Mouse (Mus musculus) kidney, postnatal 14 days (tissue): Measurements from ENCODE around the gene Tmppe.

ENCODE experiments used
- DNase-seq: peaks from one replicate; pipeline ENCODE4 v3.0.0; 2022; ENCODE audit warnings: mixed read lengths

The Tmppe gene

GRCm38 (mm10) chr9:114395258-114395657, 5.6 kb upstream of the Tmppe start:
- DNase-seq: no peak

GRCm38 (mm10) chr9:114399680-114400079, 1.2 kb upstream of the Tmppe start:
- no peak for DNase-seq

- DNase-seq: no peak
These were observed 337 bp upstream of the Tmppe start for GRCm38 (mm10) chr9:114400588-114400948.

GRCm38 (mm10) chr9:114401685-114402080, 778 bp downstream of the Tmppe start:
- DNase-seq: peak; percentile 55

- DNase-seq: peak; percentile 77
These were observed 6.8 kb downstream of the Tmppe start for GRCm38 (mm10) chr9:114407676-114408075.

GRCm38 (mm10) chr9:114410313-114410862, 9.5 kb downstream of the Tmppe start:
- peak; percentile 31 for DNase-seq

GRCm38 (mm10) chr9:114411295-114411694, 10.4 kb downstream of the Tmppe start:
- DNase-seq: no peak

GRCm38 (mm10) chr9:114412406-114412805, 11.5 kb downstream of the Tmppe start:
- no peak for DNase-seq

- peak; percentile 50 for DNase-seq
These were observed 13.0 kb downstream of the Tmppe start for GRCm38 (mm10) chr9:114413866-114414265.

GRCm38 (mm10) chr9:114415701-114416100, 14.8 kb downstream of the Tmppe start:
- DNase-seq: peak; percentile 63

- peak; percentile 51 for DNase-seq
These were observed 16.0 kb downstream of the Tmppe start for GRCm38 (mm10) chr9:114416646-114417517.

GRCm38 (mm10) chr9:114418187-114418586, 17.3 kb downstream of the Tmppe start:
- DNase-seq: peak; percentile 49

GRCm38 (mm10) chr9:114420443-114420842, 19.5 kb downstream of the Tmppe start:
- no peak for DNase-seq

- DNase-seq: no peak
These were observed 20.1 kb downstream of the Tmppe start for GRCm38 (mm10) chr9:114421045-114421444.

GRCm38 (mm10) chr9:114421797-114422196, 20.9 kb downstream of the Tmppe start:
- no peak for DNase-seq

GRCm38 (mm10) chr9:114425576-114425975, 24.7 kb downstream of the Tmppe start:
- no peak for DNase-seq

- peak; percentile 37 for DNase-seq
These were observed 25.3 kb downstream of the Tmppe start for GRCm38 (mm10) chr9:114426201-114426600.

GRCm38 (mm10) chr9:114427425-114427824, 26.5 kb downstream of the Tmppe start:
- DNase-seq: no peak

- no peak for DNase-seq
These were observed 27.4 kb downstream of the Tmppe start for GRCm38 (mm10) chr9:114428103-114428834.

GRCm38 (mm10) chr9:114435668-114436067, 34.8 kb downstream of the Tmppe start:
- DNase-seq: peak; percentile 23

- DNase-seq: no peak
These were observed 39.6 kb downstream of the Tmppe start for GRCm38 (mm10) chr9:114440548-114440947.

- DNase-seq: no peak
These were observed 41.3 kb downstream of the Tmppe start for GRCm38 (mm10) chr9:114442225-114442624.

GRCm38 (mm10) chr9:114442893-114443292, 42.0 kb downstream of the Tmppe start:
- DNase-seq: no peak

- no peak for DNase-seq
These were observed 42.4 kb downstream of the Tmppe start for GRCm38 (mm10) chr9:114443351-114443750.
